Mouse (Mus musculus) forebrain, embryonic 16.5 days (tissue): Measurements from ENCODE around the gene Tenm4. TPM values are rescaled to one million over a fixed set of nuclear protein-coding genes. Genes with fewer than 3 reads are reported as not detected.

Experiments used
- ATAC-seq: fragments of 200-750 bp; cut with Nextera tagmentation; 2 replicates; pipeline ENCODE4 v1.8.0; 2017; ENCODE audit warnings: mild to moderate bottlenecking, moderate library complexity
- H3K27ac ChIP-seq: fragments of 300-500 bp; sonication (generic); 2 replicates; pipeline ENCODE4 v1.5.1; 2014; ENCODE audit warnings: low read length, control low read depth
- H3K27me3 ChIP-seq: fragments of 300-500 bp; sonication (generic); replicated peaks from 2 replicates; pipeline ENCODE4 v1.6.1; 2014; ENCODE audit warnings: low read length; ENCODE audit not compliant: control insufficient read depth, insufficient read depth
- H3K36me3 ChIP-seq: fragments of 300-500 bp; sonication (generic); 2 replicates; pipeline ENCODE4 v1.6.1; 2014; ENCODE audit not compliant: control insufficient read depth, insufficient read depth
- H3K4me1 ChIP-seq: fragments of 300-500 bp; sonication (generic); replicated peaks from 2 replicates; pipeline ENCODE4 v1.6.1; 2014; ENCODE audit warnings: low read length; ENCODE audit not compliant: control insufficient read depth, insufficient read depth
- H3K4me2 ChIP-seq: fragments of 300-500 bp; sonication (generic); 2 replicates; pipeline ENCODE4 v1.6.1; 2014; ENCODE audit warnings: mild to moderate bottlenecking, low read length, control low read depth
- H3K4me3 ChIP-seq: fragments of 300-500 bp; sonication (generic); replicated peaks from 2 replicates; pipeline ENCODE4 v1.5.1; 2014; ENCODE audit warnings: mild to moderate bottlenecking, low read length, control low read depth
- H3K9ac ChIP-seq: fragments of 300-500 bp; sonication (generic); replicated peaks from 2 replicates; pipeline ENCODE4 v1.6.1; 2014; ENCODE audit warnings: low read depth, low read length, control low read depth
- H3K9me3 ChIP-seq: fragments of 300-500 bp; sonication (generic); 2 replicates; pipeline ENCODE4 v1.6.1; 2016; ENCODE audit warnings: low read length; ENCODE audit not compliant: control insufficient read depth
- WGBS: fragments of 180-500 bp; shearing (Covaris S2); extraction: QIAGEN DNeasy Blood & Tissue Kit; methylation state at CpG from one replicate; pipeline ENCODE4 v1.1.7; 2014; 5-methylcytosine and 5-hydroxymethylcytosine counted together
- polyA plus RNA-seq: library from polyadenylated mRNA; unstranded; fragments of >200 nt; fragmentation: Nextera tagmentation; extraction: Ambion mirVana; gene quantifications from 2 replicates; pipeline ENCODE4 v1.2.1, GENCODE M21; 2015

Gene Tenm4
- 92.0 and 105 TPM in 2 replicates for polyA plus RNA-seq

DNA sequence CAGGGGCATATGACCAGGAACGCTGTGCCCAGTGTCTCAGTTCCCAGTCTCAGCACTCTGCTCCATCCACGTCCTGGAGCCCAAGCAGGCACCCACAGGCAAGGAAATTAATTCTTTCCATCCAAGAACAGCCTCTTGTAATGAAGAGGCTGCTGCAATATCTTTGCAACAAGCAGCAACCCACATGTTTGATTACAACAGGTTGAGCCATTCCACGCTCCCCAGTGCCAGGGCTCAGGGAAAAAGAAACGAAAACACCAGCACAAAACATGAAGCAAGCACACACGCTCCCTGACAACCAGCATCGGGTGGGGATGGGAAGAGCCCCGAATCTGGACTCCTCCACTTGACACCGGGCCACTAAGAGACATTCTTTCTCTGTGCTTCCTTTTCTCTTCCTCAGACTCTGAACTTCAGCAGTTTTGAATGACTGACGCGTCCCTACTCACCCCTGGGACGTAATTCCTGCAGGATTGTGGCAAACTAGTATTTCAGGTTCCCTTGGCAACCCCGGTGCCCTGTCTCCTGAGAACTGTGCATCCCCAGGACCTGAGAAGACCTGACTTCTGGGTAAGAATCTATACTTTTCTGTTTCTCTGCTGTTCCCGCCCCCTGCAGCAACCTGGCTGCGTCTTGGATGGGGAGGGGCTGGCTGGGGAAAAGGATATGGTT is at the start of gene Tenm4:
Gene Tenm4 (plus strand): TSS at position 323 of the 672 bp plus-strand sequence.
- Histone ChIP-seq H3K27ac (no peak within 1 kb of the TSS; the same call in 1 of the 2 replicates), H3K36me3 (no peaks in the 10 kb centered on the region), H3K4me2 (0 out of 2 replicates have a peak within 1 kb of the TSS, but pooled peaks have one; percentile 15), H3K4me3 (no peak within 1 kb of the TSS), H3K27me3 (no peaks in the 10 kb centered on the region), H3K9ac (no peak within 1 kb of the TSS), H3K4me1 (peaks cover 28% of the 10 kb centered on the region), H3K9me3 (no peaks in the 10 kb centered on the region)
- 27% methylated on average over 14 of the region's 14 CpGs for WGBS
- no peak for ATAC-seq

DNA sequence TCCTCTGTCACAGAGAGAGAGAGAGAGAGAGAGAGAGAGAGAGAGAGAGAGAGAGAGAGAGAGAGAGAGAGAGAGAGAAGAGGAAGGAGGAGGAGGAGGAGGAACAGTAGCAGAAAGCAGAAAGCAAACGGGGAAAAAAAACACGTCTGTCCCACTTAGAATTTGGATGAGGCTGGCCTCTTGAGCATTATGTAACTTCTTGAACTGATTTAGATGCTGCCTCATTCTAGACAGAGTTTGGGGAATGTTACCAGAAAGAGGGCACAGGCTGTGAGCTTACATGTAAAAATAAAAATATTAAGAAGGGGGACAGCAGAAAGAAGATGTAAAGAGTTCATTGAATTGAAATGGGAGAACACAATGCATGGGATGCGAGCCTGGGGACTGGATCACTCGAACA is 40.3 kb upstream of the Tenm4 start:
- H3K9ac ChIP-seq: no peak overlapping the region
- H3K27me3 ChIP-seq: no peaks in the 10 kb centered on the region
- H3K4me2 ChIP-seq: no peak overlapping the region
- H3K9me3 ChIP-seq: no peaks in the 10 kb centered on the region
- H3K4me1 ChIP-seq: no peaks in the 10 kb centered on the region
- no peak overlapping the region for H3K4me3 ChIP-seq
- no peak for ATAC-seq
- 48% methylated on average over 4 of the region's 4 CpGs for WGBS
- no peak overlapping the region for H3K27ac ChIP-seq
- H3K36me3 ChIP-seq: no peaks in the 10 kb centered on the region

DNA sequence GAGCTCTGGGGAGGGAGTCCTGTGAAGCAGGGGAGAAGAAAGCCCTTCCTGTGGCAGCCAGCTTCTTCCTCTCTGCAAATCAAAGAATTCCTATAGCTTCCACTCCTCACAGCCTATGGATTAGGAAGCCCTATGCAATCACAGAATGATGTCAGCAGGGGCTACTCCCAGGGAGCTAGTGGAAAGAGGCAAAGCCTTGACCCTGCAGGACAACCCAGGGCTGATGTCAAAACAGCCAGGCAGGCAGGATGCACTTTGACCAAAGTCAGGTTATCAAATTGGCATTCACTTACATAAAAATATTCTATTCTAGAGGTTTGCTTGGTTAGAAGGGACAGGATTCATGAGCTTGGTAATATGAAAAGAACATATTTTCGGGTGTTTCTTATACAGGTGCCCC is 39.9 kb upstream of the Tenm4 start:
- Histone ChIP-seq H3K36me3 (no peaks in the 10 kb centered on the region), H3K4me3 (no peak overlapping the region), H3K9me3 (no peaks in the 10 kb centered on the region), H3K4me2 (no peak overlapping the region), H3K27me3 (no peaks in the 10 kb centered on the region), H3K9ac (no peak overlapping the region), H3K4me1 (no peaks in the 10 kb centered on the region), H3K27ac (no peak overlapping the region)
- 94% methylated on average over 1 of the region's 1 CpGs for WGBS
- no peak for ATAC-seq

DNA sequence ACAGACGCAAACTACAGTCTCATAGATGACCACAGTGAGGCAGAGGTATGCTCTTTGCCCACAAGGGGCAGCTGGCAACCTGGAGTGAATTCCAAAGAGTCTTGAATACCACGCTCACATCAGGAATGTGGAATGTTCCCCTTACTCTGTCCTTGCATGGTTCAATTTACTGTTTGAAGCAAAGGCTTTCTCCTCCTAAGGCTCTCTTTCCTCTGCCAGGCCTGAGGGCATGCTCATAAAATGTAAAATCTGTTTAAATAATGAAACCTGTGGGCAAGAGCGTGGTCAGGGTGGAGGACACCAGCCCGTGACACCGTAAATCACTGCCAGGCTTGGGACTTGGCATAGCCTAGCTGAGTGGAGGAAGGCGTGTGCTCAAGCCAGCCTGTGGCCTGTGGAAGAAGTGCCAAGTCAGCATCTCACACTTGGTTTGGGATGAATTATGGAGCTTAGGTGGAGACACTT is 34.5 kb upstream of the Tenm4 start:
- no peaks in the 10 kb centered on the region for H3K4me1 ChIP-seq
- no peaks in the 10 kb centered on the region for H3K27me3 ChIP-seq
- no peak overlapping the region for H3K4me3 ChIP-seq
- no peak overlapping the region for H3K4me2 ChIP-seq
- no peaks in the 10 kb centered on the region for H3K36me3 ChIP-seq
- no peaks in the 10 kb centered on the region for H3K9me3 ChIP-seq
- ATAC-seq: no peak
- H3K27ac ChIP-seq: no peak overlapping the region
- H3K9ac ChIP-seq: no peak overlapping the region
- WGBS: 87% methylated on average over 6 of the region's 6 CpGs

DNA sequence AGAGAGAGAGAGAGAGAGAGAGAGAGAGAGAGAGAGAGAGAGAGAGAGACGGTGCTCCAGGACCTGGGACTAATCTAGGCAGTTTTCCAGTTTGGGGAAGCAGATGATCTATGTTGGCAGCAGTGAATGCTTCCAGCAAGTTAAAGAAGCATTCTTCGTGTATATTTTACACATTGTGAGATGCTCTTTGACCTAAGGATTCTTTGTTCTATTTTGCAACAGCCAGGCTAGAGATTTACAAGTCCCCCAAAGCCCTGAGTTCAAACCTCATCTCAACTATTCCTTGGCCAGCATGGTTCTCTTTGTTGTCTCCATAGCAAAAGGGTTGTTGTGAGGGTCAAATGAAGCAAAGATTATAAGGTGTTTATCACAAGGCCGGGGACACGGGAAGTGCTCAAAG is 29.2 kb upstream of the Tenm4 start:
- Histone ChIP-seq H3K36me3 (no peaks in the 10 kb centered on the region), H3K4me1 (no peaks in the 10 kb centered on the region), H3K27ac (no peak overlapping the region), H3K4me3 (no peak overlapping the region), H3K9me3 (no peaks in the 10 kb centered on the region), H3K4me2 (no peak overlapping the region), H3K9ac (no peak overlapping the region), H3K27me3 (no peaks in the 10 kb centered on the region)
- WGBS: 74% methylated on average over 4 of the region's 4 CpGs
- ATAC-seq: no peak

DNA sequence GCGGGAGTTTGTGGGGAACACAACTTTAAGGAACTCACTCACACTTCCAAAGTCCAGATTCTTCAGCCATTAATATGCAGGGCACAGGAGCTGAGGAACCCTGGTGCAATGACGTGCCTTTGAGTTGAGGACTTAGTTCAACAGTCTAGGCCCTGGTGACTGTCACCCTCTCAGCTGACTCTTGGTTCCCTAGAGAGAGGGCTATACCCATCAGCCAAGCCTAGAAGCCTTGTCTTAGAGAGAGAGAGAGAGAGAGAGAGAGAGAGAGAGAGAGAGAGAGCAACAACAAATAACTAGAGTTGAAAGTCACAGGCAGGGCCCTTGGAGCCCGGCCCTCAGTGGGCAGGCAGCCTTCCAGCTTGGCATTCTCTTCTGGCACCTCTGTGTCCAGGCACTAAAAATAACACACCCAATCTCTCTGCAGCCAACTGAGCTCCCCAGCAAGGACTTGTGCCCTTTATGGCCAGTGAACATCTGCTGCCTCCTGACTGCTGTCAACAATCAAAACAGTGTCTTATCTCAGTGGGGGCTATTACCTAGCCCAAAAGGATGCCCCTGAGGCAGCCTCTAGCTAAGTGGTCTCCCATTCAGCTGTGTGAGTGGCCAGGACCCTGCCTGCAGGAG is 28.0 kb upstream of the Tenm4 start:
- Histone ChIP-seq H3K27me3 (no peaks in the 10 kb centered on the region), H3K4me3 (no peak overlapping the region), H3K27ac (no peak overlapping the region), H3K4me1 (no peaks in the 10 kb centered on the region), H3K9ac (no peak overlapping the region), H3K36me3 (no peaks in the 10 kb centered on the region), H3K9me3 (no peaks in the 10 kb centered on the region), H3K4me2 (no peak overlapping the region)
- 72% methylated on average over 3 of the region's 3 CpGs for WGBS
- no peak for ATAC-seq

DNA sequence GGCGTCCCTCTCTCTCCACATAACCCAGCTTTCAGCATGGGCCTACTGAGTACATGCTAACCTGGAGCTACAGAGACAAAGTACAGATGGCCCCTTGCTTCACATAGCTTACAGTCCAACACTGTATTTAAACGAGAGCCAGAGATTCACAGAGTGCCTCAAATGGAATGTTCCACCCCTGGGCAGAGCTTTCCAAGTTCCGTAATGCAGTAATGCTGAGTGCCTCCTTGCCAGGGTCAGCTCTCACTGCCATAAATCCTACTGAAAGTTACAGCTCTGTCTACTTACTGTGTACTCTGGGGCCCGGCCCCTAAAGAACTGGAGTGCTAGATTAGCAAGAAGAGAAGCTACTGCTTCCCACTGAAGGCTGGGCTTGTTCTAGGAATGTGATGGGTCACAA is 23.6 kb upstream of the Tenm4 start:
- Histone ChIP-seq H3K27me3 (no peaks in the 10 kb centered on the region), H3K4me1 (no peaks in the 10 kb centered on the region), H3K4me2 (no peak overlapping the region), H3K9ac (no peak overlapping the region), H3K4me3 (no peak overlapping the region), H3K9me3 (no peaks in the 10 kb centered on the region), H3K27ac (no peak overlapping the region), H3K36me3 (no peaks in the 10 kb centered on the region)
- ATAC-seq: no peak
- 91% methylated on average over 4 of the region's 4 CpGs for WGBS

DNA sequence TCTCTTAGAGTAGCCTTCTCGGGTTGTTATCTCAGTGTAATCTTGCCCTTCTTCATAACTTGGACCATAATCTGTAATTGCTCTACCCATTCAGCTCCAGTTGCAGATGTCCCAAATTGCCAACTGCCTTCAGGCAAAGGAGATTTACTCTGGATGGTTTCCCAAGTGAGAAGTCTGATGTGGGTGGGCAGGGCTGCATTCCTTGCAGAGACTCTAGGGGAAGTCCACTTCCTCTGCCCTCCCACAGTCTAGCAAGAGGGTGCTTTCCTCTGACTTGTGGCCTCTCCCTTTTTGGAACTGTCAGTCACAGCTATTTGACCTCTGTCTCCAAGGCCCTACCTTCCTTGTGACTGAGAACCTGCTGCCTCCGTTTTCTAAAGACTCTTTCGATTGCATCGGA is 22.9 kb upstream of the Tenm4 start:
- no peak overlapping the region for H3K9ac ChIP-seq
- H3K27me3 ChIP-seq: no peaks in the 10 kb centered on the region
- no peaks in the 10 kb centered on the region for H3K9me3 ChIP-seq
- no peaks in the 10 kb centered on the region for H3K36me3 ChIP-seq
- H3K27ac ChIP-seq: no peak overlapping the region
- peaks cover 3% of the 10 kb centered on the region; the same call in 1 of the 2 replicates for H3K4me1 ChIP-seq
- no peak for ATAC-seq
- 85% methylated on average over 4 of the region's 4 CpGs for WGBS
- no peak overlapping the region for H3K4me3 ChIP-seq
- H3K4me2 ChIP-seq: no peak overlapping the region

DNA sequence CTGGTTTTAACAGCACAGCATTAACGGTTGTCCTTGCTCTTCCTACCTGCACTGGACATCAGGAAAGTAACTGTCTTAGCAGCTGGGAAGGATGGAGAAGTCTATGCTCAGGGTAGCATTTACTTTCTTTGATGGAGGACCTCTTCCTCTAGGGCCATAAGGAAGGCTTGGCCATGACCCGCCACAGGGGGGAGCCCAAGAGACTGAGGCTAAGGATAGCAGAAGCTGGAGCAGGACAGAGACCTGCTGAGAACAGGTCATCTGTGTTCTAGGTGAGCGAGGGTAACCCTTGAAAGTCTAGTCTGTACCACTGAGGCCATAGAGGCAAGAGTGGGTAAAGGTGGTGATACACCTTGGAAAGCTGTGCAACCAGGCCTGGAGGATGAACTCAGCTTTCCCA is 19.8 kb upstream of the Tenm4 start:
- Histone ChIP-seq H3K4me2 (no peak overlapping the region), H3K27ac (no peak overlapping the region), H3K9me3 (no peaks in the 10 kb centered on the region), H3K9ac (no peak overlapping the region), H3K27me3 (no peaks in the 10 kb centered on the region), H3K4me3 (no peak overlapping the region), H3K36me3 (no peaks in the 10 kb centered on the region), H3K4me1 (peaks cover 3% of the 10 kb centered on the region; the same call in 1 of the 2 replicates)
- 56% methylated on average over 3 of the region's 3 CpGs for WGBS
- ATAC-seq: no peak
